Mouse (Mus musculus): ENCODE results near the gene Slc6a17. TPM values are rescaled to one million over a fixed set of nuclear protein-coding genes. Genes with fewer than 3 reads are reported as not detected.

Gene Slc6a17
- not detected in 4 replicates for total RNA-seq (2023; ENCODE audit: inconsistent age)

GRCm38 (mm10) chr3:107517631-107518108, at the start of gene Slc6a17:
TSS of gene Slc6a17 (minus strand) at chr3:107518018.

GRCm38 (mm10) chr3:107554842-107555241, 37.0 kb upstream of the Slc6a17 start, which contains the start of gene Ubl4b:
TSS of gene Ubl4b (minus strand) at chr3:107555073.

GRCm38 (mm10) chr3:107459196-107459772, 58.5 kb downstream of the Slc6a17 start, which contains the start of gene Kcnc4:
TSS of gene Kcnc4 (minus strand) at chr3:107459552.

Other genes starting within 250 kb of the Slc6a17 start
- 44.5 to 56.1 TPM (median 48.4 TPM) in 4 replicates for gene Lamtor5, start 239.2 kb downstream of the Slc6a17 start, total RNA-seq (2023; ENCODE audit: inconsistent age)
- gene Slc16a4, start 226.8 kb downstream of the Slc6a17 start, total RNA-seq (2023; ENCODE audit: inconsistent age): 0.42 to 0.90 TPM (median 0.59 TPM) in 4 replicates
- gene Rbm15, start 184.3 kb downstream of the Slc6a17 start, total RNA-seq (2023; ENCODE audit: inconsistent age): 62.7 to 70.0 TPM (median 66.3 TPM) in 4 replicates
- gene Kcnc4, start 58.5 kb downstream of the Slc6a17 start, total RNA-seq (2023; ENCODE audit: inconsistent age): not detected in 4 replicates
- not detected in 4 replicates for gene Ubl4b, start 37.1 kb upstream of the Slc6a17 start, total RNA-seq (2023; ENCODE audit: inconsistent age)
- gene Alx3, start 77.0 kb upstream of the Slc6a17 start, total RNA-seq (2023; ENCODE audit: inconsistent age): not detected in 4 replicates
- not detected in 4 replicates for gene Gm10961, start 113.3 kb upstream of the Slc6a17 start, total RNA-seq (2023; ENCODE audit: inconsistent age)
- gene Strip1, start 113.7 kb upstream of the Slc6a17 start, total RNA-seq (2023; ENCODE audit: inconsistent age): 48.3 to 54.4 TPM (median 50.9 TPM) in 4 replicates
- 66.3 to 72.5 TPM (median 68.1 TPM) in 4 replicates for gene Ahcyl1, start 178.5 kb upstream of the Slc6a17 start, total RNA-seq (2023; ENCODE audit: inconsistent age)
- gene Csf1, start 242.5 kb upstream of the Slc6a17 start, total RNA-seq (2023; ENCODE audit: inconsistent age): 6.3 to 8.0 TPM (median 6.8 TPM) in 4 replicates

All from B cell, adult (primary cell).